Mouse (Mus musculus): Measurements from ENCODE around the gene Slc26a5. TPM values are rescaled to one million over a fixed set of nuclear protein-coding genes. Genes with fewer than 3 reads are reported as not detected.

Gene Slc26a5
- polyA plus RNA-seq (2012; rRNA removed), result 0.04 and 0.06 TPM in 2 replicates

GRCm38 (mm10) chr5:21865346-21866107, at the start of gene Slc26a5:
Gene Slc26a5, minus strand, starts transcription at chr5:21865604.

DNA sequence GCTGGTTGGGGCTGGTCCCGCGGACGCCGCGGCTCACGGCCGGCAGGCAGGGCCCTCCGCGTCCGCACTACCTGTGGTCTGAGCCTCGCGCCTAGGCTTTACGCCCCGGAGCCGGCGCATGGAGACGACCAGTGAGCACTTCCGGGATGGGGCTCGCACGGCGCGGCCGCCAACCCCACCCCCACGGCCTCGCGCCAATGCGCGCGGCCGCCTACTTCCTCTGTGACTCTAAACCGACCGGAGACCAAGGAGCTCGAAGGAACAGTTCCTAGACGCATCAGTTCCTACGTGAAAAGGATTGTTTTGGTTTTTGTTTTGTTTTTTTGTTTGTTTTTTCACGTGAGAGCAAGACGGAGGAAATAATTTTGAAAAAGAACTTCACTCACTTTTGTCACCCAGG, 80.4 kb downstream of the Slc26a5 start, which contains the start of the genes Dnajc2 and Psmc2:
Dnajc2 (minus strand) TSS at position 199 of the 400 bp plus-strand sequence.
Psmc2 (plus strand) TSS at position 231 of the 400 bp plus-strand sequence.

Other genes with a start within 250 kb of the Slc26a5 start
- 0.31 and 0.35 TPM in 2 replicates for gene Fbxl13, start 220.0 kb downstream of the Slc26a5 start, polyA plus RNA-seq (2012; rRNA removed)
- 95.8 and 116 TPM in 2 replicates for gene Armc10, start 219.8 kb downstream of the Slc26a5 start, polyA plus RNA-seq (2012; rRNA removed)
- gene Napepld, start 164.2 kb downstream of the Slc26a5 start, polyA plus RNA-seq (2012; rRNA removed), result 8.2 and 13.7 TPM in 2 replicates
- gene Pmpcb, start 128.5 kb downstream of the Slc26a5 start, polyA plus RNA-seq (2012; rRNA removed), result 94.1 and 95.7 TPM in 2 replicates
- 49.9 and 70.9 TPM in 2 replicates for gene Dnajc2, start 80.4 kb downstream of the Slc26a5 start, polyA plus RNA-seq (2012; rRNA removed)
- gene Psmc2, start 80.3 kb downstream of the Slc26a5 start, polyA plus RNA-seq (2012; rRNA removed), result 140 and 147 TPM in 2 replicates

Data from central nervous system, embryonic 11.5 days (tissue).